Mouse (Mus musculus) urinary bladder, adult 18-20 months (tissue): Measurements from ENCODE around the gene March8.
"Not testable (repeated sequence)": the region's sequence is repeated elsewhere in the genome, so short reads cannot be mapped to it uniquely, and the experiment has no call there.

Experiments used
- DNase-seq, 2 experiments: peaks; one replicate each; pipeline ENCODE4 v3.0.0; 2022; ENCODE audit warnings: low spot score in 2 of 2, mixed read lengths in 2 of 2

The March8 gene

DNA sequence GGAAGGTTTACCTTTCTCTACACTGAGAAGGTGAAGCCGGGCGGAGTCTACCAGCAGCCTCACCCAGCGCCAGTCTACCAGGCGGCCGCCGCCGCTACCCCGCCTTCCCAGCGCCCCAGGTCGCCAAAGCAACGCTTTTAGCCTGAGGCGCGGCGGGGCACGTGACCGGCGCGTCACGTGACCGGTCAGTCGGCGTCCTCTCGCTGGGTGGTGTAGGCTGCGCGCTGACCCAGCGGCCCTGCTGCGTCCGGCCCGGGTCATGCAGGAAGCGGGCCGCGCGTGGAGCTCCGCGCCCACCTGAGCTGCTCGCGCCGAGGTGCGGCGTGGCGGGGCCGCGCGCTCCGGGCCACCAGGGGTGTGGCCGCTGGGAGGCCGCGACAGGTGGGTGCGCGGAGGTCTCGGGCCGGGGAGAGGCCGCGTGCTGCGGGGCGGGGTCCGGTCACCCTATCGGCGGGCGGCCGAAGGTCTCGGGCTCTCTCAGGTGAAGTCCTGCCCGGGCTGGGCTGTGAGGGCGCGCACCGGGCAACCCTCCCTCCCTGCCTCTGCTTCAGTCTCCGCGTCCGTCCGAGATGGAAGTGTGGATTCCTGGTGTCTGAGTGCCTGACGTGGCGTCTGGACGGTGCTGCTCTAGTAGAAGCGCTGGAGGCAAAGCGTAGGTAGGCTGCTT is at the start of gene March8:
TSS of gene March8 (plus strand) at position 190 of the 667 bp plus-strand sequence.
- peak; percentile 87 to 89 for DNase-seq

DNA sequence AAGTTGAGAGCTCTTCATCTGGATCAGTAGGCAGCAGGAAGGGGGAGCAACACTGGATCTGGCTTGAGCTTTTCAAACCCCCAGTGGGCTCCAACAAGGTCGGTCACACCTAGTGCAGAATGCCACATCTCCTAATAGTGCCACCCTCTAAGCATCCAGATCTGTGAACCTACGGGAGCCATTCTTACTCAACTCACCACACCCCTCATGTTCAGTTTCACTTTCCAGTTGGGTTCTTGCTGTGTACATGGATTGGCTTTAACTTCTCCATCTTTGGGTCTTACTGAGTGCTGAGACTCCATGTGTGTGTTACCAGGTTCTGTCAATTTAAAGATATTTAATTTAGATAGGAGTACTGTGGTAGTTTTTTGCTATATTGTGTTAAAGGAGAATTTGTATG is 26.4 kb upstream of the March8 start:
- no peak for DNase-seq

DNA sequence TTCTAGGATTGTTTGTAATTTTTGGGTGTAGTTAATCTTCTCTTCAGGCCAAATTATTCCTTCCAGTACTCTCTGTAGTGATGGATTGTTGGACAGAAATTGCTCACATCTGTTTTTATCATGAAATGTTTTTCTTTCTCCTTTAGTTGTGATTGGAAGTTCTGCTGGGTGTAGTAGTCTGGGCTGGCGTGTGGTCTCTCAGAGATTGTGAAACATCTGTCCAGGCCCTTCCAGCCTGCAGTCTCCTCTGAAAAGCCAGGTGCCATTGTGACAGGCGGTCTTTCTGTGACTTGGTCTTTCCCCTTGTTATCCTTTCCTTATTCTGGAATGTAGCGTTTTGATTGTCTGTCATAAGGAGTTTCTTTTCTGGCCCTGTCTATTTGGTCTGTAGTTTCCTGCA is 18.6 kb upstream of the March8 start:
- DNase-seq: no peak

GRCm38 (mm10) chr6:116326641-116327040 is 11.2 kb upstream of the March8 start:
- DNase-seq: no peak

DNA sequence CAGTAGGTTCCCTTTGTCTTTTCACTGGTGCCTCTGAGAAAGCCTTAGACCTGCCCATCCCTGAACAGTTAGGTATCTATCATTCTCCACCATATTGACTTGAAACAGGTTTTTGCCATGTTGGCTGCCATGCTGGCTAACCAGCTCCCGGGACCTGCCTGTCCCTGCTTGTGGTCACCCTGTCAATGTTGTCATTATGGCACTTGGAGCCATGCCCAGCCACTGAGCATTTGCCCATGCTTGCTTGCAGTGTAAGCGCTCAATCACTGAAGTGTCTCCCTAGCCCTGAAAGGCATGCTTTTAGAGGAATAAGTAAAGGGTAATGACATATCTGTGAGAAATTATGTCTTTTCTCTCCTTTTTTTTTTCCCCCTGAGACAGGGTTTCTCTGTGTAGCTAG is 6.4 kb upstream of the March8 start:
- DNase-seq: peak; percentile 44 to 58

DNA sequence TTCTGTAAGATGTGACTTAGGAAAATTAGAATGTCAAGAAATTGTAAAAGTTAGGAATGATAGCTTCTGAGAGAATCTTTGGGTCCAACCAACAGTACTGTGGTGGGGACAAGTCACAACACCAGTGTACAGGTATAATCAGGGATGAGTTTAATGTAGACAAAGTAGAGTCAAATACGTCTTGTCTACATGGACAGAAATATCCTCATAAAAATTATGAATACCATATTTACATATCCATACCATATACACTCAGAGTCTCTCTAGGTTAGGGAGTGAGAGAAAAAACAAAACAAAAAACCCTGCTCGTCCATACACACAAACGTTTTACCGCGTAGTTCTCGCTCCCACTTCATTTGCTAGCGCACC is 374 bp upstream of the March8 start:
- DNase-seq: no peak

DNA sequence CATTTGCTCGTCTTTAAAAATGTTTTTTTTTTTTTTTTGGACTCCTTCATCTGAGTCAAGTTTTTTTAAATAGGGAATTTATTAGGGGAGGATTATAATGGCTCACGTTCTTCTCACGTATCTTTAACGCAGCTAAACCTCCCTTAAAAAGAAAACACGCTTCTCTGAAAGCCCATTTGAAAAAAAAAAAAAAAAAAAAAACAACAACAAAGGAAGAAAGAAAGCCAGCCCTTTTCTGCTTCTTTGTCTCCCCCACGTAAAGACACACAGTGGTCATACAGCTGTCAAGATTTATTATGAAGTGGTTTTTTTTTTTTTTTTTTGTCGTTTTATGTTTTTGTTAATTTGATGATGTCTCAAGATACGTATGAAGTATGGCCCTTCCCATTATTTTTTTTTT is 696 bp downstream of the March8 start:
- DNase-seq: no peak

- DNase-seq: no peak
Measured at GRCm38 (mm10) chr6:116339088-116339487, 1.3 kb downstream of the March8 start.

DNA sequence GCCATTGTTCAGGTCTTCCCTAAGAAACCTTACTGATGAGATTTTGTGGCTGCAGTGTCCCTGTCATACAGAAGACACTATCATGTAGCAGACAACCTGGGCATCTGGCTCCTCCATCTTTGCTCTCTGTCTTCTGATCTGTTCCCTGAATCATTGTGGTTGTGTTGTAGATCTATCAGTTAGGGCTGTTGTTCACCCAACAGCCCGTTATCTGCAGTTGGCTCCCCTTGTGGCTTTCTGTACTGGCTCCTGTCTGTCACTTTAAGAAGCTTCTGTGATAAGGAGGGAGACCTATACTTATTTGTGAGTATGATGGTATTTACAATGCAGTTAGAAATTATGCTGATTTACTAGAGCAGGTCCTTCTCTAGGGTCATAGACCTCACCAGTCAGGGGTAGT is 2.7 kb downstream of the March8 start:
- no peak for DNase-seq

DNA sequence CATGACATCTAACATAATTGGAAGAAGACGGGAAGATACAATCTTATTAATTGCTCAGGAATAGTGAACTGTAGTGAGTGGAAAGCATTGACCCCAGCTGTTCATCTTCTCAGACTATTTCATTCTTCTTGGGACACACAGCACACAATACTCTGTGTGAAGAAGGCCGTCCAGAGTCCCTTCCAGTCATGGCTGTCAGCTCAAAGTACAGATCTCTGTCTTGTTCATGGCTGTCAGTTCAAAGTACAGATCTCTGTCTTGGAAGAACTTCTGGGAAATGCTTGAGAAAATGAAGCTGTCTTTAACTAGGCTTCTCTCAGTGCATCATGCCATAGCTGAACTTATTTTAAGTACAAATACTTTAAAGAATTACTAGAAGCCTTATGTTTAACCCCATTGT is 10.1 kb downstream of the March8 start:
- no peak for DNase-seq

GRCm38 (mm10) chr6:116349997-116350396 is 12.2 kb downstream of the March8 start:
- no peak for DNase-seq

DNA sequence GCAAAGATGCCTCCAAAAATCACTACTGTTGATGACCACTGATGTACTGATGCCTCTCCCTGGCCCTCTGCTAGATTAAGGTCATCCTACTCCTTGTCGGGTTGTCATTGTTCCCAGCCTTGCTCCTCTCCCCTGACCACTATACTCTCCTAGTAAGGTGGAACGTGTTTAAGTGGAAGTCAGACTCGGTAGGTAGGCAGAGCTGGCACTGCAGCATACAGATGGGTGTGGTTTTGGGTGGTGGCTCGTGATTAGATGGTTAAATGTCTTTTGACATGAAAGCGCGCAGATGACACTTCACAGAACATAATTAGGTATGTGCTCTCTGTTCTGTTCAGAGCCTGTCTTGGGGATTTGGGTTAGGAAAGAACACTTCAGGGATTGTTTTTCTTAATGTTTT is 12.8 kb downstream of the March8 start:
- no peak for DNase-seq

DNA sequence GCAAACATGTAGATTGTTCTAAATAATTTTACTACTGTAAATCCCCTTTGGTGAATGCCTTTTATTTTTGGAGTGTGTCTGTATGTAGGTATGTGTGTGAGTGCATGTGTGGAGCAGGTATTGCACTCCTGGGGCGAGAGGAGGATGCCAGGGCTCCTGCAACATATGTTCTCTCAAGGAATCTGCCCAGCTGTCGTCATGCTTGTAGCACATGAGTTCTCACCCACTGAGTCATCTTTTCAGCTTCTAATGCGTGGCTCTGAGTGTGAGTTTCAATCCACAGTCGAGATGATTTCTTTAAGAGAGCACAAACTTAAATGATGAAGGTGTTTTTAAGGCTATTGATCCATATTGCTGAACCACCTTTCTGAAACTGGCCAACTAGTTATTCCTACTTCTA is 13.7 kb downstream of the March8 start:
- DNase-seq: no peak

- DNase-seq: no peak
Measured at GRCm38 (mm10) chr6:116353428-116353827, 15.6 kb downstream of the March8 start.

- DNase-seq: not testable (repeated sequence)
Measured at GRCm38 (mm10) chr6:116356311-116356947, 18.6 kb downstream of the March8 start.

DNA sequence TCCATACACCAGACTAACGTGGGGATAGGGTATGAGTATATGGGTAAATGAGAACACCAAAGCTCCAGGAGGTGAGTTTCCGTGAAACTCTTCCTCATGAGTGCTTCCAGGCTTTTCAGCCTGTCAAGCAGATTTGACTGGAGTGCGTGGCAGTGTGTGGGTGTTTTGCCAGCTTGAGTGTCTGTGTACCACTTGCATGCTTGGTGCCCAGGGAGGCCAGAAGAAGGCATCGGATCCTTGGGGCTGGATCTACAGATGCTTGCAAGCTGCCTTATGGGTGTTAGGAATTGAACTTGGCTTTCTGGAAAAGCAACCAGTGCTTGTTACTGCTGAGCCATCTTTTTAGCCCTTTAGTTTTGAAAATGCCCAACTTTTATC is 19.1 kb downstream of the March8 start:
- DNase-seq: no peak

DNA sequence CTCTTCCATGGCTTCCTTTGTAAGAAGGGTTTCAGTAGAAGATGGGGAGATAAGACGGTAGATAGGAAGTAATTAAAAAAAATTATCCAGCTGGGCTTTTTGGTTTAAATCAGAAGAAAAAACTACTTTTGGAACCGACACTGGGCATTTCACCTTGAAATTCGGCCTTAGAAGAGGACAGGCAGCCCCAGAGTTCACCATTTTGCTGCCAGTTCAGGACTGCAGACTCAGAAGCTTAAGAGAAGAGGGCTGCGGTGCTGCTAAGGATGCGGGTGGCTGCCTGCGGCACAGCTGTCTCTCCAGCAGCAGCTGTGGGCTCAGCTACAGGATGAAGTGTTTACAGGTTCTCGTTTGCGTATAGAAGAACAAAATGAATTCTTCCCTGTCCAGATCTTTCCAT is 20.2 kb downstream of the March8 start:
- no peak for DNase-seq

DNA sequence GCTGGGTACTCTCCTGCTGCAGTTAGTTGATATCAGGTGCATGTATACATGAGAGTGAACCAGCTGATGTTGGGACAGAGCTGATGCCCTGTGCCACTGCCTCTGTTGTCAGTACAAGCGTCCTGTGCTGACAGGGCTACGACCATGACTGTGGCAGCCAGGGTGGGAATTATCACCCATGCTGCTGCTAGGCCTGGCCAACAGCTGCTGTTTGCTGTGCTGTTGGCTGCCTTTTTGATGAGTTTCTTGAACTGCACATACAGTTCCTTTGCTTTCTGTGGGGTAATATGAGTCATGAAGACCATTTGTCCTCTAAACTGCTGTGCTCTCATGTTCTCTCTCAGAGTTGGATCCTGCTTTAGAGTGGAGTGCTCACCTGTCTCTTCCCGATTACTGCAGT is 21.4 kb downstream of the March8 start:
- no peak for DNase-seq

DNA sequence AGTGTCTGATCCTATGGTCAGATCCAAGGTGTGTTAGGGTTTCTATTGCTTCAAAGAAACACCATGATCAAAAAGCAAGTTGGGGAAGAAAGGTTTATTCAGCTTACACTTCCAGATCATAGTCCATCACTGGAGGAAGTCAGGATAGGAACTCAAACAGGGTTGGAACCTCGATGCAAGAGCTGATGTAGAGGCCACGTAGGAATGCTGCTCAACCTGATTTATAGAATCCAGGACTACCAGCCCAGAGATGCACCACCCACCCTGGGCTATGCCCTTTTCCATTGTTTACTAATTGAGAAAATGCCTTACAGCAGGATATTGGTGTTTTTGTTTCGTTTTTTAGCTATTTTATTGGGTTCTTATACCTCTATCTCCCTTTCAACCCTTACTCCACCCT is 23.6 kb downstream of the March8 start:
- DNase-seq: no peak

- no peak for DNase-seq
Measured at GRCm38 (mm10) chr6:116361993-116362392, 24.2 kb downstream of the March8 start.

- no peak for DNase-seq
Measured at GRCm38 (mm10) chr6:116367971-116368370, 30.1 kb downstream of the March8 start.

DNA sequence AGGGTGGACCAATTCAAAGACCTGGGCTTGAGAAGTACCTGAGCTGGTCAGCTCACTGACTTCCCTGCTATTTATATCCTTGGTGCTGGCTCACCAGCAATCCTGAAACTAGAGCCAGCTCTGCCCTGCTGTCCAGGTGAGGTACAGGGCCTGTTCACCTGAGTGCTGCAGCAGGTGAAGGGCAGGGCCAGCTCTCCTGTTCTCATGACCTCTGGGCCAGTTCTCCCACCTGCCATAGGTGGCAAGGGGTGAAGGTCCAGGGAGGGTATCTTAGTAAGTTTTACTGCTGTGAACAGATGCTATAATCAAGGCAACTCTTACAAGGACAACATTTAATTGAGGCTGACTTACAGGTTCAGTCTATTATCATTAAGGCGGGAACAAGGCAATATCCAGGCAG is 32.0 kb downstream of the March8 start:
- DNase-seq: no peak

- DNase-seq: no peak
Measured at GRCm38 (mm10) chr6:116370216-116370976, 32.6 kb downstream of the March8 start.
